Mouse (Mus musculus): ENCODE measurements around the gene Dnajc28. TPM values are rescaled to one million over a fixed set of nuclear protein-coding genes. Genes with fewer than 3 reads are reported as not detected.

Gene Dnajc28
- polyA plus RNA-seq, 1 experiment from 2014 or later = 3.5 TPM

DNA sequence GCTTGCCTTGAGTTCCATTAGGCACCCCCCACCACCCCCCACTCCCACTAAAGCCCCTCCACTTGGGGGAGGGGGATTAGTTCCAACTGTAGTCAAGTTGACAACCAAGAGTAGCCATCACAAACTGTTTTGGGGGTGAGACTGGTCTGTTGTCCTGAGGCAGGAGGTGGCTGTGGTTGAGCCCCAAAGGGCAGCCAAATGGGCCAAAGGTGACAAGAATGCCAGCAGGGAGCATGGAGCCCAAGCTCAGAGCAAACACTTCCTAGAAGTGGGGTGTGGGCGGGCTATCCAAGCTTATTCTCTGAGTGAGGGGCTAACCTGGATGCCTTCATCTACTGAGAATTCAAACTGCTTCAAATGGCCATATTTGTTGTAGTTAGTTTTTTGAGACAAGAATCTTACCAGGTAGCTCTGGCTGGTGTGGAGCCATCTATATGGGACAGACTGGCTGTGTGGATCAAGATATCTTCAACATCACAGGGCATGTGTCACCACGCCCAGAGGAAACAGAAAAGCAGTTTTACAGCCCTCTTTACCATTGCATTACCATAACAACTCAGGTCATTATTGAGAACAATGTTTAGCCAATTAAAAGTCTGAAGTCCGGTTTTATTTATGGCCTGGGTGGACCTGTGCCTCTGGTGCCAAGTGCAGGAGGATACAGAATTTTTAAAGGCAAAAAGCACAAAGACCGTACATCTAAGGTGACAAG, 54.1 kb downstream of the Dnajc28 start:
- no peak overlapping the region for H3K9ac ChIP-seq
- peaks cover 52% of the 10 kb centered on the region for H3K36me3 ChIP-seq
- no peak overlapping the region for H3K4me3 ChIP-seq
- H3K9me3 ChIP-seq = no peaks in the 10 kb centered on the region
- no peaks in the 10 kb centered on the region for H3K27me3 ChIP-seq (replicated peaks)
- peaks cover 10% of the 10 kb centered on the region; the same call in 1 of the 2 replicates for H3K4me1 ChIP-seq
- no peak for ATAC-seq (ENCODE audit: extremely low read depth, insufficient number of reproducible peaks, low FRiP score, low TSS enrichment)
- 83% methylated on average over 4 of the region's 4 CpGs for whole genome bisulfite sequencing
- no peak overlapping the region for H3K4me2 ChIP-seq
- no peak overlapping the region for H3K27ac ChIP-seq (replicated peaks)

Other genes starting within 250 kb of the Dnajc28 start
- gene Ifnar2, start 246.2 kb downstream of the Dnajc28 start, polyA plus RNA-seq (2015; fragmentation: Nextera tagmentation; extraction: Ambion mirVana) = 51.2 and 56.5 TPM in 2 replicates
- not detected in 2 replicates for gene Gm21970, start 227.3 kb downstream of the Dnajc28 start, polyA plus RNA-seq (2015; fragmentation: Nextera tagmentation; extraction: Ambion mirVana)
- gene Il10rb, start 212.9 kb downstream of the Dnajc28 start, polyA plus RNA-seq (2015; fragmentation: Nextera tagmentation; extraction: Ambion mirVana) = 44.8 and 48.9 TPM in 2 replicates
- gene Ifnar1, start 133.8 kb downstream of the Dnajc28 start, polyA plus RNA-seq (2015; fragmentation: Nextera tagmentation; extraction: Ambion mirVana) = 33.1 and 37.9 TPM in 2 replicates
- gene Ifngr2, start 72.0 kb downstream of the Dnajc28 start, polyA plus RNA-seq (2015; fragmentation: Nextera tagmentation; extraction: Ambion mirVana) = 103 and 108 TPM in 2 replicates
- gene Tmem50b, start 21.2 kb downstream of the Dnajc28 start, polyA plus RNA-seq (2015; fragmentation: Nextera tagmentation; extraction: Ambion mirVana) = 45.9 and 56.5 TPM in 2 replicates
- 72.6 and 77.2 TPM in 2 replicates for gene Gart, start 27.9 kb upstream of the Dnajc28 start, polyA plus RNA-seq (2015; fragmentation: Nextera tagmentation; extraction: Ambion mirVana)
- 76.4 and 78.3 TPM in 2 replicates for gene Son, start 28.5 kb upstream of the Dnajc28 start, polyA plus RNA-seq (2015; fragmentation: Nextera tagmentation; extraction: Ambion mirVana)
- 13.9 and 15.0 TPM in 2 replicates for gene Donson, start 69.7 kb upstream of the Dnajc28 start, polyA plus RNA-seq (2015; fragmentation: Nextera tagmentation; extraction: Ambion mirVana)
- 51.4 and 58.5 TPM in 2 replicates for gene Cryzl1, start 109.9 kb upstream of the Dnajc28 start, polyA plus RNA-seq (2015; fragmentation: Nextera tagmentation; extraction: Ambion mirVana)
- gene Itsn1, start 110.3 kb upstream of the Dnajc28 start, polyA plus RNA-seq (2015; fragmentation: Nextera tagmentation; extraction: Ambion mirVana) = 19.5 and 20.0 TPM in 2 replicates

All from heart, embryonic 13.5 days (tissue).